Mouse (Mus musculus) neutrophil, adult 5-6 weeks (primary cell): ENCODE measurements around the gene Wapl. TPM values are rescaled to one million over a fixed set of nuclear protein-coding genes. Genes with fewer than 3 reads are reported as not detected.

Experiments used
- ATAC-seq: fragments of 151-379, 151-347 bp; 2 replicates; pipeline ENCODE4 v1.8.0; 2017; ENCODE audit warnings: mild to moderate bottlenecking, moderate TSS enrichment; ENCODE audit not compliant: insufficient number of reproducible peaks, poor library complexity, low FRiP score, severe bottlenecking; ENCODE audit errors: extremely low read depth
- total RNA-seq: library from RNA; stranded (forward); fragments of 200-1000 nt; gene quantifications from 2 replicates; pipeline ENCODE4 v1.2.3, GENCODE M21; 2017

The Wapl gene
- total RNA-seq, 1 experiment from 2014 or later: 121 TPM

GRCm38 (mm10) chr14:34680815-34681214, 7.1 kb downstream of the Wapl start:
- no peak for ATAC-seq

- no peak for ATAC-seq
These were observed 11.3 kb downstream of the Wapl start for GRCm38 (mm10) chr14:34684989-34685388.

GRCm38 (mm10) chr14:34693970-34694369, 20.2 kb downstream of the Wapl start:
- no peak for ATAC-seq

- no peak for ATAC-seq
These were observed 23.6 kb downstream of the Wapl start for GRCm38 (mm10) chr14:34697376-34697775.

- no peak for ATAC-seq
These were observed 36.5 kb downstream of the Wapl start for GRCm38 (mm10) chr14:34710209-34710608.

GRCm38 (mm10) chr14:34712027-34712426, 38.3 kb downstream of the Wapl start:
- no peak for ATAC-seq

- ATAC-seq: no peak
These were observed 39.1 kb downstream of the Wapl start for GRCm38 (mm10) chr14:34712857-34713256.

- no peak for ATAC-seq
These were observed 44.4 kb downstream of the Wapl start for GRCm38 (mm10) chr14:34718150-34718549.

GRCm38 (mm10) chr14:34727709-34728108, 54.0 kb downstream of the Wapl start:
- ATAC-seq: no peak

- no peak for ATAC-seq
These were observed 61.7 kb downstream of the Wapl start for GRCm38 (mm10) chr14:34735405-34735804.

- no peak for ATAC-seq
These were observed 71.7 kb downstream of the Wapl start for GRCm38 (mm10) chr14:34745401-34745800.

GRCm38 (mm10) chr14:34755731-34756130, 82.0 kb downstream of the Wapl start:
- no peak for ATAC-seq

GRCm38 (mm10) chr14:34759938-34760337, 86.2 kb downstream of the Wapl start:
- no peak for ATAC-seq

- peak; percentile 51; the same call in 1 of the 2 replicates for ATAC-seq
These were observed 87.6 kb downstream of the Wapl start for GRCm38 (mm10) chr14:34761082-34761959.

GRCm38 (mm10) chr14:34762682-34763081, 89.0 kb downstream of the Wapl start:
- ATAC-seq: no peak

- no peak for ATAC-seq
These were observed 90.2 kb downstream of the Wapl start for GRCm38 (mm10) chr14:34763771-34764539.

GRCm38 (mm10) chr14:34764908-34765307, 91.2 kb downstream of the Wapl start:
- ATAC-seq: no peak

GRCm38 (mm10) chr14:34765380-34765779, 91.7 kb downstream of the Wapl start:
- ATAC-seq: no peak

- no peak for ATAC-seq
These were observed 92.5 kb downstream of the Wapl start for GRCm38 (mm10) chr14:34766181-34766580.

- no peak for ATAC-seq
These were observed 94.6 kb downstream of the Wapl start for GRCm38 (mm10) chr14:34768373-34768772.
